Mouse (Mus musculus) kidney, embryonic 14.5 days (tissue): ENCODE results near the gene Rnf128. TPM values are rescaled to one million over a fixed set of nuclear protein-coding genes. Genes with fewer than 3 reads are reported as not detected.

Experiments used
- ATAC-seq: fragments of 200-750 bp; cut with Nextera tagmentation; 2 replicates; pipeline ENCODE4 v1.8.0; 2017; ENCODE audit warnings: moderate number of reproducible peaks, mild to moderate bottlenecking, moderate TSS enrichment, moderate library complexity; ENCODE audit not compliant: low FRiP score, low TSS enrichment
- H3K27ac ChIP-seq: fragments of 300-500 bp; sonication (generic); 2 replicates; pipeline ENCODE4 v1.5.1; 2014; ENCODE audit warnings: low read depth, mild to moderate bottlenecking, low read length, moderate library complexity, mixed read lengths
- H3K27me3 ChIP-seq: fragments of 300-500 bp; sonication (generic); 2 replicates; pipeline ENCODE4 v1.6.1; 2014; ENCODE audit warnings: mild to moderate bottlenecking, low read length; ENCODE audit not compliant: control insufficient read depth, insufficient read depth
- H3K36me3 ChIP-seq: fragments of 300-500 bp; sonication (generic); 2 replicates; pipeline ENCODE4 v1.6.1; 2014; ENCODE audit warnings: low read length, mixed read lengths; ENCODE audit not compliant: control insufficient read depth, insufficient read depth
- H3K4me1 ChIP-seq: fragments of 300-500 bp; sonication (generic); 2 replicates; pipeline ENCODE4 v1.6.1; 2014; ENCODE audit warnings: low read length, mixed read lengths; ENCODE audit not compliant: control insufficient read depth, insufficient read depth
- H3K4me2 ChIP-seq: fragments of 300-500 bp; sonication (generic); replicated peaks from 2 replicates; pipeline ENCODE4 v1.6.1; 2014; ENCODE audit warnings: low read depth, mild to moderate bottlenecking, low read length
- H3K4me3 ChIP-seq: fragments of 300-500 bp; sonication (generic); 2 replicates; pipeline ENCODE4 v1.5.1; 2014; ENCODE audit warnings: mild to moderate bottlenecking, low read length
- H3K9ac ChIP-seq: fragments of 300-500 bp; sonication (generic); 2 replicates; pipeline ENCODE4 v1.6.1; 2014; ENCODE audit warnings: low read depth, mild to moderate bottlenecking, low read length, moderate library complexity
- H3K9me3 ChIP-seq: fragments of 300-500 bp; sonication (generic); 2 replicates; pipeline ENCODE4 v1.6.1; 2016; ENCODE audit warnings: low read length; ENCODE audit not compliant: control insufficient read depth
- WGBS: fragments of 180-500 bp; shearing (Covaris S2); extraction: QIAGEN DNeasy Blood & Tissue Kit; methylation state at CpG from one replicate; pipeline ENCODE4 v1.1.7; 2014; 5-methylcytosine and 5-hydroxymethylcytosine counted together
- polyA plus RNA-seq: library from polyadenylated mRNA; unstranded; fragments of >200 nt; fragmentation: Nextera tagmentation; extraction: Ambion mirVana; gene quantifications from 2 replicates; pipeline ENCODE4 v1.2.1, GENCODE M21; 2014

Rnf128 gene
- polyA plus RNA-seq, 1 experiment from 2014 or later, result 31.3 TPM

GRCm38 (mm10) chrX:139654350-139655063 is 91.4 kb downstream of the Rnf128 start:
- Histone ChIP-seq H3K9me3 (no peaks in the 10 kb centered on the region), H3K27me3 (no peaks in the 10 kb centered on the region), H3K4me1 (no peaks in the 10 kb centered on the region), H3K4me3 (no peak overlapping the region), H3K27ac (no peak overlapping the region), H3K9ac (no peak overlapping the region), H3K36me3 (no peaks in the 10 kb centered on the region), H3K4me2 (no peak overlapping the region)
- WGBS, result 79% methylated on average over 5 of the region's 5 CpGs
- no peak for ATAC-seq

GRCm38 (mm10) chrX:139662111-139662510 is 99.0 kb downstream of the Rnf128 start:
- Histone ChIP-seq H3K36me3 (no peaks in the 10 kb centered on the region), H3K4me2 (no peak overlapping the region), H3K9ac (no peak overlapping the region), H3K4me3 (no peak overlapping the region), H3K27ac (no peak overlapping the region), H3K9me3 (no peaks in the 10 kb centered on the region), H3K4me1 (no peaks in the 10 kb centered on the region), H3K27me3 (no peaks in the 10 kb centered on the region)
- ATAC-seq, result no peak
- WGBS, result 60% methylated on average over 1 of the region's 1 CpGs

- Histone ChIP-seq H3K4me2 (no peak overlapping the region), H3K27ac (no peak overlapping the region), H3K36me3 (no peaks in the 10 kb centered on the region), H3K9me3 (no peaks in the 10 kb centered on the region), H3K4me3 (no peak overlapping the region), H3K9ac (no peak overlapping the region), H3K27me3 (no peaks in the 10 kb centered on the region), H3K4me1 (no peaks in the 10 kb centered on the region)
- 80% methylated on average over 2 of the region's 2 CpGs for WGBS
- ATAC-seq, result no peak
These were observed 102.7 kb downstream of the Rnf128 start for GRCm38 (mm10) chrX:139665829-139666228.

GRCm38 (mm10) chrX:139684410-139684774 is 121.3 kb downstream of the Rnf128 start:
- 32% methylated on average over 8 of the region's 8 CpGs for WGBS
- Histone ChIP-seq H3K9me3 (no peaks in the 10 kb centered on the region), H3K27me3 (no peaks in the 10 kb centered on the region), H3K4me1 (no peaks in the 10 kb centered on the region), H3K36me3 (no peaks in the 10 kb centered on the region), H3K9ac (peak overlapping the region; percentile 47; the same call in 1 of the 2 replicates), H3K27ac (no peak overlapping the region), H3K4me2 (peak overlapping the region; percentile 44), H3K4me3 (peak overlapping the region; percentile 55)
- peak; percentile 56 for ATAC-seq

- H3K9ac ChIP-seq, result peak within 1 kb of the TSS; percentile 50; the same call in 1 of the 2 replicates
- no peaks in the 10 kb centered on the region for H3K27me3 ChIP-seq
- no peaks in the 10 kb centered on the region for H3K9me3 ChIP-seq
- H3K36me3 ChIP-seq, result no peaks in the 10 kb centered on the region
- peak within 1 kb of the TSS; percentile 48 for H3K4me2 ChIP-seq
- ATAC-seq, result peak; percentile 99
- 20% methylated on average over 43 of the region's 43 CpGs for WGBS
- peak within 1 kb of the TSS; percentile 55 for H3K4me3 ChIP-seq
- H3K27ac ChIP-seq, result no peak within 1 kb of the TSS
- H3K4me1 ChIP-seq, result no peaks in the 10 kb centered on the region
These were observed 121.9 kb downstream of the Rnf128 start, which contains the start of gene Tbc1d8b for GRCm38 (mm10) chrX:139684775-139685695. Tbc1d8b (plus strand) TSS chrX:139684996.

- Histone ChIP-seq H3K27me3 (no peaks in the 10 kb centered on the region), H3K9ac (no peak within 1 kb of the TSS), H3K4me1 (no peaks in the 10 kb centered on the region), H3K27ac (no peak within 1 kb of the TSS), H3K36me3 (no peaks in the 10 kb centered on the region), H3K4me3 (no peak within 1 kb of the TSS), H3K4me2 (no peak within 1 kb of the TSS), H3K9me3 (no peaks in the 10 kb centered on the region)
- WGBS, result 93% methylated on average over 8 of the region's 8 CpGs
- no peak for ATAC-seq
These were observed 151.3 kb downstream of the Rnf128 start, which contains the start of gene Gm15013 for GRCm38 (mm10) chrX:139714381-139714780. Gm15013 (minus strand) TSS chrX:139714481.

- no peak overlapping the region for H3K27ac ChIP-seq
- ATAC-seq, result no peak
- H3K36me3 ChIP-seq, result no peaks in the 10 kb centered on the region
- H3K9me3 ChIP-seq, result no peaks in the 10 kb centered on the region
- no peaks in the 10 kb centered on the region for H3K27me3 ChIP-seq
- no peak overlapping the region for H3K4me2 ChIP-seq
- no peaks in the 10 kb centered on the region for H3K4me1 ChIP-seq
- H3K4me3 ChIP-seq, result no peak overlapping the region
- no peak overlapping the region for H3K9ac ChIP-seq
- 89% methylated on average over 2 of the region's 2 CpGs for WGBS
These were observed 159.2 kb downstream of the Rnf128 start for GRCm38 (mm10) chrX:139722350-139722749.
